Comparison of ENCODE assay signal across 8 mouse cellular contexts in genomic region chr11:90356036-90356435, GRCm38 (mm10). TPM values are rescaled to one million over a fixed set of nuclear protein-coding genes. Genes with fewer than 3 reads are reported as not detected.
DNase-seq lines count a peak whose midpoint lies in the region; ATAC-seq and TF ChIP-seq lines count a peak whose summit lies in the region.

No protein-coding gene starts in this region.

- no peaks in the 10 kb centered on the region for H3K36me3 ChIP-seq in heart, postnatal 0 days (replicated peaks; ENCODE audit: control insufficient read depth, insufficient read depth, low read length)
- no peaks in the 10 kb centered on the region for H3K36me3 ChIP-seq in embryonic facial prominence, embryonic 15.5 days
- no peaks in the 10 kb centered on the region for H3K36me3 ChIP-seq in liver, embryonic 13.5 days

- no peaks in the 10 kb centered on the region for H3K27me3 ChIP-seq in heart, postnatal 0 days (ENCODE audit: control insufficient read depth, insufficient read depth, low read length)
- no peaks in the 10 kb centered on the region for H3K27me3 ChIP-seq in embryonic facial prominence, embryonic 15.5 days
- H3K27me3 ChIP-seq in liver, embryonic 13.5 days = no peaks in the 10 kb centered on the region

- no peak for TF ChIP-seq EP300 in heart, postnatal 0 days (IDR thresholded peaks at IDR 0.05; ENCODE audit: low read depth)

- peaks cover 47% of the 10 kb centered on the region for H3K4me1 ChIP-seq in heart, postnatal 0 days (ENCODE audit: control insufficient read depth, insufficient read depth)
- H3K4me1 ChIP-seq in embryonic facial prominence, embryonic 15.5 days = peaks cover 49% of the 10 kb centered on the region
- peaks cover 23% of the 10 kb centered on the region for H3K4me1 ChIP-seq in liver, embryonic 13.5 days (replicated peaks)

- TF ChIP-seq POLR2A in brain, embryonic 14.5 days (IDR thresholded peaks at IDR 0.05; ENCODE audit: borderline replicate concordance, extremely low read depth, insufficient read depth, insufficient read length, poor library complexity, severe bottlenecking) = no peak

- DNase-seq in heart, postnatal 0 days (ENCODE audit: low spot score) = no peak
- no peak for DNase-seq in heart, postnatal 10 days
- DNase-seq in brain, embryonic 14.5 days (ENCODE audit: low read depth) = peak; percentile 49
- DNase-seq in liver, embryonic 13.5 days = no peak
- DNase-seq in urinary bladder, adult 2 months (ENCODE audit: low spot score) = no peak
- no peak for DNase-seq in adrenal gland, adult 2 months
- no peak for DNase-seq in right cerebral cortex, adult 18-20 months

- H3K9ac ChIP-seq in heart, postnatal 0 days (replicated peaks; ENCODE audit: low read depth, low read length) = no peak overlapping the region
- no peak overlapping the region for H3K9ac ChIP-seq in embryonic facial prominence, embryonic 15.5 days
- H3K9ac ChIP-seq in liver, embryonic 13.5 days = no peak overlapping the region

- 20% methylated on average over 3 of the region's 3 CpGs for WGBS in heart, postnatal 0 days
- WGBS in embryonic facial prominence, embryonic 15.5 days = 21% methylated on average over 3 of the region's 3 CpGs
- 16% methylated on average over 3 of the region's 3 CpGs for WGBS in liver, embryonic 13.5 days (ENCODE audit: insufficient replicate concordance)

- H3K4me2 ChIP-seq in heart, postnatal 0 days (ENCODE audit: low read depth, low read length) = no peak overlapping the region
- no peak overlapping the region for H3K4me2 ChIP-seq in embryonic facial prominence, embryonic 15.5 days (replicated peaks)
- peak overlapping the region; percentile 26 for H3K4me2 ChIP-seq in liver, embryonic 13.5 days

- peak overlapping the region; percentile 87 for H3K27ac ChIP-seq in heart, postnatal 0 days (ENCODE audit: low read depth)
- H3K27ac ChIP-seq in embryonic facial prominence, embryonic 15.5 days (replicated peaks) = peak overlapping the region; percentile 61; the same call in 1 of the 2 replicates
- H3K27ac ChIP-seq in liver, embryonic 13.5 days = peak overlapping the region; percentile 75

- no peak for TF ChIP-seq CTCF in heart, postnatal 0 days (IDR thresholded peaks at IDR 0.05; ENCODE audit: low read depth)
- no peak for TF ChIP-seq CTCF in brain, embryonic 14.5 days (IDR thresholded peaks at IDR 0.05; ENCODE audit: borderline replicate concordance, extremely low read depth, insufficient read depth, insufficient read length)

- H3K9me3 ChIP-seq in heart, postnatal 0 days (replicated peaks; ENCODE audit: control insufficient read depth, low read length) = no peaks in the 10 kb centered on the region
- H3K9me3 ChIP-seq in embryonic facial prominence, embryonic 15.5 days (replicated peaks) = no peaks in the 10 kb centered on the region
- H3K9me3 ChIP-seq in liver, embryonic 13.5 days (replicated peaks) = no peaks in the 10 kb centered on the region

- ATAC-seq in heart, postnatal 0 days (ENCODE audit: insufficient read depth, low read depth) = peak; percentile 18; the same call in 1 of the 2 replicates
- no peak for ATAC-seq in embryonic facial prominence, embryonic 15.5 days (ENCODE audit: insufficient number of reproducible peaks, low FRiP score, low TSS enrichment, low read depth)
- 0 out of 2 replicates have a peak, but pooled peaks have one; percentile 11 for ATAC-seq in liver, embryonic 13.5 days (ENCODE audit: low read depth)

- intact Hi-C loops in heart, postnatal 10 days (cut with DNase I) = no loop called here

- no peak overlapping the region for H3K4me3 ChIP-seq in heart, postnatal 0 days (ENCODE audit: low read depth, low read length)
- no peak overlapping the region for H3K4me3 ChIP-seq in embryonic facial prominence, embryonic 15.5 days (replicated peaks)
- no peak overlapping the region for H3K4me3 ChIP-seq in liver, embryonic 13.5 days (replicated peaks)

RNA-seq across cellular contexts. Expression of gene Hlf, which starts 34.7 kb away (rescaled TPM):
- 5.4 and 7.6 TPM in 2 replicates for total RNA-seq in heart, postnatal 0 days (2014; rRNA removed; ENCODE audit: low replicate concordance)
- 6.8 and 7.0 TPM in 2 replicates for polyA plus RNA-seq in heart, postnatal 0 days (2015; fragmentation: Nextera tagmentation; extraction: Ambion mirVana)
- 10 to 100 TPM; 15.7 to 22.1 TPM for total RNA-seq in heart, postnatal 10 days (2021)
- polyA plus RNA-seq in brain, embryonic 14.5 days (2012; rRNA removed) = 4.1 and 6.3 TPM in 2 replicates
- polyA plus RNA-seq in embryonic facial prominence, embryonic 15.5 days (2015; fragmentation: Nextera tagmentation; extraction: Ambion mirVana) = 10.0 and 10.4 TPM in 2 replicates
- 3.6 and 5.3 TPM in 2 replicates for polyA plus RNA-seq in liver, embryonic 13.5 days (2015; fragmentation: Nextera tagmentation; extraction: Ambion mirVana)
- 33.1 and 35.4 TPM in 2 replicates for polyA plus RNA-seq in urinary bladder, adult 2 months (2012; rRNA removed)
- 10 to 100 TPM in 1 of 2 experiments, 1 to 10 TPM in 1; 9.0 to 16.4 TPM for total RNA-seq in adrenal gland, adult 2 months (2021)
- 16.8 and 18.0 TPM in 2 replicates for polyA plus RNA-seq in adrenal gland, adult 2 months (2012; rRNA removed)
